ENCODE assay signal across 16 mouse cellular contexts in the genomic region with DNA sequence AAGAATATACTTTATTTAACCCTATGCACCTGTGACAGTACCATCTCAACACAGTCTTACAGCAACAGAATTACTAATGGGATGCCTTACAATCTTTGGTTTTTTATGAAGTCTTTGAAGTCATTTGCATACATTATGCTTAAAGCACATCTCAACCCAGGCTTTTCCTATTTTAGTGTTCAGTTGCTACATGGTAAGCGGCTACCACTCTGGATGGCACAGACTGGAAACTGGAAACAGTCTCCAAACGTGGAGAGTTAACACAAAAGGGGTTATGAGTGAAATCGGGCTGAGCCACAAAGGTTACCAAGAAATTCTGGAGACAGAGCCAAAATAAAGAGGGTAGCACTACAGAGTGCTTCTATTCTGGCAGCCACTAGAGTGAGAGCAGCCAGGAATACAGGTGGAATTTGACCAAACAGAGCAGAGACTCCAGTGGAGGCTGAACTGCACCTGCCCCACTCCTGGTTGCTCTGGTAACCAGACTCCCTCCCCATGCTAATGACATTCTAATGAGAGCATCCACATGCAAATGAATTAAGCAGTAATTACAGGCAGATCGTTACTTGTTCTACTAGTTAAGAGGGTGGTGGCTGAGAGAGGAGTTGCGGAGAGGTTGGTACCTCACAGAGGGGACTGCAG. TPM values are rescaled to one million over a fixed set of nuclear protein-coding genes. Genes with fewer than 3 reads are reported as not detected.
DNase-seq lines count a peak whose midpoint lies in the region; ATAC-seq and TF ChIP-seq lines count a peak whose summit lies in the region.
"Had no signal": no experiment of that assay in that cellular context is flagged by ENCODE, and none has a peak within 500 bp of the region (broad histone marks: within the 10 kb centered on the region; RNA-seq: fewer than 3 reads in every experiment).

No protein-coding gene starts in this region.

- no peak overlapping the region for H3K27ac ChIP-seq in hindbrain, embryonic 13.5 days
- no peak overlapping the region for H3K27ac ChIP-seq in hindbrain, embryonic 10.5 days
- H3K27ac ChIP-seq in forebrain, embryonic 11.5 days (ENCODE audit: low read depth, low read length) = peak overlapping the region; percentile 76
- H3K27ac ChIP-seq in lung, postnatal 0 days (ENCODE audit: low read length) = no peak overlapping the region
- H3K27ac ChIP-seq in layer of hippocampus, adult 2 months = no peak overlapping the region
- H3K27ac ChIP-seq: heart, adult 2 months; liver, embryonic 12.5 days had no signal

- no peaks in the 10 kb centered on the region for H3K36me3 ChIP-seq in hindbrain, embryonic 13.5 days
- H3K36me3 ChIP-seq in hindbrain, embryonic 10.5 days = no peaks in the 10 kb centered on the region
- H3K36me3 ChIP-seq in forebrain, embryonic 11.5 days (ENCODE audit: control insufficient read depth, insufficient read depth, low read length) = no peaks in the 10 kb centered on the region
- H3K36me3 ChIP-seq in lung, postnatal 0 days (ENCODE audit: insufficient read depth, low read length) = no peaks in the 10 kb centered on the region
- H3K36me3 ChIP-seq: liver, embryonic 12.5 days had no signal

- peak; percentile 85 for ATAC-seq in hindbrain, embryonic 13.5 days (ENCODE audit: low FRiP score)
- peak; percentile 86 for ATAC-seq in forebrain, embryonic 11.5 days (replicated peaks; ENCODE audit: low FRiP score)
- ATAC-seq in lung, postnatal 0 days = peak; percentile 65
- ATAC-seq: liver, embryonic 12.5 days had no signal

- WGBS in hindbrain, embryonic 13.5 days = 35% methylated on average over 5 of the region's 5 CpGs
- whole genome bisulfite sequencing in hindbrain, embryonic 10.5 days = 57% methylated on average over 5 of the region's 5 CpGs
- 42% methylated on average over 5 of the region's 5 CpGs for WGBS in forebrain, embryonic 11.5 days
- 46% methylated on average over 5 of the region's 5 CpGs for WGBS in lung, postnatal 0 days

- no peak for TF ChIP-seq EP300 in lung, postnatal 0 days (IDR thresholded peaks at IDR 0.05)

- TF ChIP-seq CTCF in lung, postnatal 0 days (IDR thresholded peaks at IDR 0.05) = no peak
- TF ChIP-seq CTCF in layer of hippocampus, adult 2 months (conservative IDR thresholded peaks at IDR 0.05) = no peak

- no peaks in the 10 kb centered on the region for H3K27me3 ChIP-seq in hindbrain, embryonic 13.5 days
- no peaks in the 10 kb centered on the region for H3K27me3 ChIP-seq in hindbrain, embryonic 10.5 days (ENCODE audit: insufficient read depth, poor library complexity, severe bottlenecking)
- no peaks in the 10 kb centered on the region for H3K27me3 ChIP-seq in forebrain, embryonic 11.5 days (ENCODE audit: control insufficient read depth, insufficient read depth, low read length)
- no peaks in the 10 kb centered on the region for H3K27me3 ChIP-seq in lung, postnatal 0 days (replicated peaks; ENCODE audit: insufficient read depth, low read length)
- H3K27me3 ChIP-seq: liver, embryonic 12.5 days had no signal

- no peak overlapping the region for H3K4me2 ChIP-seq in hindbrain, embryonic 13.5 days
- 0 out of 2 replicates have a peak overlapping the region, but pooled peaks have one; percentile 5 for H3K4me2 ChIP-seq in forebrain, embryonic 11.5 days (ENCODE audit: low read depth, low read length, severe bottlenecking)
- H3K4me2 ChIP-seq in lung, postnatal 0 days (replicated peaks; ENCODE audit: low read depth, low read length) = no peak overlapping the region
- H3K4me2 ChIP-seq: liver, embryonic 12.5 days had no signal

- peaks cover 11% of the 10 kb centered on the region for H3K4me1 ChIP-seq in hindbrain, embryonic 13.5 days (replicated peaks)
- H3K4me1 ChIP-seq in hindbrain, embryonic 10.5 days (replicated peaks) = 0 out of 2 replicates have a peak, but pooled peaks cover 16% of the 10 kb centered on the region
- peaks cover 4% of the 10 kb centered on the region; the same call in 1 of the 2 replicates for H3K4me1 ChIP-seq in forebrain, embryonic 11.5 days (replicated peaks; ENCODE audit: control insufficient read depth, insufficient read depth, low read length)
- H3K4me1 ChIP-seq in lung, postnatal 0 days (ENCODE audit: insufficient read depth, low read depth, low read length) = no peaks in the 10 kb centered on the region
- H3K4me1 ChIP-seq: liver, embryonic 12.5 days had no signal

- H3K9me3 ChIP-seq in hindbrain, embryonic 13.5 days = no peaks in the 10 kb centered on the region
- no peaks in the 10 kb centered on the region for H3K9me3 ChIP-seq in hindbrain, embryonic 10.5 days
- no peaks in the 10 kb centered on the region for H3K9me3 ChIP-seq in forebrain, embryonic 11.5 days (ENCODE audit: control insufficient read depth, low read length)
- H3K9me3 ChIP-seq in lung, postnatal 0 days (ENCODE audit: low read length) = no peaks in the 10 kb centered on the region
- H3K9me3 ChIP-seq: liver, embryonic 12.5 days had no signal

- H3K9ac ChIP-seq in hindbrain, embryonic 13.5 days = no peak overlapping the region
- no peak overlapping the region for H3K9ac ChIP-seq in forebrain, embryonic 11.5 days (ENCODE audit: low read length)
- H3K9ac ChIP-seq in lung, postnatal 0 days (replicated peaks; ENCODE audit: low read depth) = no peak overlapping the region
- H3K9ac ChIP-seq: liver, embryonic 12.5 days had no signal

- H3K4me3 ChIP-seq in hindbrain, embryonic 13.5 days = no peak overlapping the region
- H3K4me3 ChIP-seq in hindbrain, embryonic 10.5 days = no peak overlapping the region
- H3K4me3 ChIP-seq in forebrain, embryonic 11.5 days (ENCODE audit: low read depth, low read length) = no peak overlapping the region
- no peak overlapping the region for H3K4me3 ChIP-seq in lung, postnatal 0 days (ENCODE audit: low read depth, low read length)
- no peak overlapping the region for H3K4me3 ChIP-seq in layer of hippocampus, adult 2 months
- H3K4me3 ChIP-seq: heart, adult 2 months; liver, embryonic 12.5 days had no signal

- no peak for DNase-seq in hindbrain, embryonic 10.5 days (ENCODE audit: low spot score)
- DNase-seq in ES-CJ7 (ENCODE audit: low read depth, low spot score) = peak; percentile 28
- DNase-seq in forebrain, embryonic 11.5 days (ENCODE audit: low spot score) = peak; percentile 64
- peak; percentile 25 for DNase-seq in lung, postnatal 0 days (ENCODE audit: low spot score)
- no peak for DNase-seq in ovary, adult 18-20 months (ENCODE audit: low spot score)
- DNase-seq in layer of hippocampus, adult 2 months (ENCODE audit: low spot score in 2 of 2) = no peak
- DNase-seq in adrenal gland, adult 18-20 months (ENCODE audit: low spot score in 2 of 2) = no peak
- DNase-seq: B cell, adult 2 months; heart, adult 2 months; heart, postnatal 10 days; kidney, adult 8-10 months; right cerebral cortex, postnatal 25 days; thymus, postnatal 25 days had no signal

RNA-seq across cellular contexts. Expression of gene Epha4, which starts 17.2 kb away (rescaled TPM):
- polyA plus RNA-seq in hindbrain, embryonic 13.5 days (2015; fragmentation: Nextera tagmentation; extraction: Ambion mirVana) = 37.3 and 39.1 TPM in 2 replicates
- polyA plus RNA-seq in hindbrain, embryonic 10.5 days (2016; fragmentation: Nextera tagmentation; extraction: Ambion mirVana) = 25.4 and 30.4 TPM in 2 replicates
- 38.4 and 42.9 TPM in 2 replicates for polyA plus RNA-seq in forebrain, embryonic 11.5 days (2014; fragmentation: Nextera tagmentation; extraction: Ambion mirVana)
- 9.5 and 9.6 TPM in 2 replicates for polyA plus RNA-seq in lung, postnatal 0 days (2015; fragmentation: Nextera tagmentation; extraction: Ambion mirVana)
- total RNA-seq in layer of hippocampus, adult 2 months (2021) = 100 to 1,000 TPM; 334 to 340 TPM
- total RNA-seq in adrenal gland, adult 18-20 months (2021) = 1 to 10 TPM; 2.5 to 2.8 TPM
- total RNA-seq: MEL had no signal

Comparison
In these comparisons a context has a peak if more than half of its experiments do, and no peak if none do; other contexts are left out.
1. DNase-seq: peak in ES-CJ7 (single experiment), forebrain, embryonic 11.5 days (single experiment) and lung, postnatal 0 days (single experiment); none in hindbrain, embryonic 10.5 days (single experiment), ovary, adult 18-20 months (single experiment), layer of hippocampus, adult 2 months (0 of 2) and adrenal gland, adult 18-20 months (0 of 2).
2. Peak in every context shown above with its lines, with median percentiles within 50 percentile points of each other: ATAC-seq.